Mouse (Mus musculus) thymus, adult 2 months (tissue): ENCODE results near the gene Cdk14. TPM values are rescaled to one million over a fixed set of nuclear protein-coding genes. Genes with fewer than 3 reads are reported as not detected.

ENCODE experiments used
- DNase-seq: peaks from one replicate; pipeline ENCODE4 v3.0.0; 2021
- H3K27ac ChIP-seq: fragments of 200-500 bp; 2 replicates; pipeline ENCODE4 v1.5.1; 2012; ENCODE audit warnings: low read length, control low read depth; ENCODE audit not compliant: control insufficient read depth, insufficient read depth
- H3K27me3 ChIP-seq: fragments of 200-500 bp; 2 replicates; pipeline ENCODE4 v1.6.1; 2012; ENCODE audit warnings: mild to moderate bottlenecking, low read length, moderate library complexity, mixed read lengths; ENCODE audit not compliant: control insufficient read depth, insufficient read depth
- H3K36me3 ChIP-seq: fragments of 200-500 bp; 2 replicates; pipeline ENCODE4 v1.6.1; 2012; ENCODE audit warnings: mild to moderate bottlenecking, low read length, moderate library complexity; ENCODE audit not compliant: control insufficient read depth, insufficient read depth
- H3K4me1 ChIP-seq: fragments of 200-500 bp; replicated peaks from 2 replicates; pipeline ENCODE4 v1.6.1; 2012; ENCODE audit warnings: low read length; ENCODE audit not compliant: control insufficient read depth, insufficient read depth
- H3K4me3 ChIP-seq: fragments of 200-500 bp; 2 replicates; pipeline ENCODE4 v1.5.1; 2012; ENCODE audit warnings: mild to moderate bottlenecking, low read length, control low read depth, moderate library complexity; ENCODE audit not compliant: control insufficient read depth, insufficient read depth
- CTCF ChIP-seq: fragments of 200-500 bp; IDR thresholded peaks from 2 replicates; pipeline ENCODE4 v1.5.1; 2012; ENCODE audit warnings: mild to moderate bottlenecking, control low read depth, low read length, moderate library complexity, borderline replicate concordance; ENCODE audit not compliant: control insufficient read depth, poor library complexity, insufficient read depth; ENCODE audit errors: extremely low read depth
- POLR2A ChIP-seq: fragments of 200-500 bp; IDR thresholded peaks from 2 replicates; pipeline ENCODE4 v1.6.1; 2012; ENCODE audit warnings: mild to moderate bottlenecking, low read length, control low read depth, moderate library complexity; ENCODE audit not compliant: control insufficient read depth, poor library complexity, insufficient read depth; ENCODE audit errors: extremely low read depth
- WGBS: fragments of 180-500 bp; shearing (Covaris S2); methylation state at CpG from one replicate; pipeline ENCODE4 v1.1.7; 2018; 5-methylcytosine and 5-hydroxymethylcytosine counted together
- polyA plus RNA-seq: library from polyadenylated mRNA; depleted of rRNA; stranded (reverse); fragments of >200 nt; gene quantifications from 2 replicates; pipeline ENCODE4 v1.2.3, GENCODE M21; 2012

The Cdk14 gene
- polyA plus RNA-seq, 1 experiment = 0.90 TPM

DNA sequence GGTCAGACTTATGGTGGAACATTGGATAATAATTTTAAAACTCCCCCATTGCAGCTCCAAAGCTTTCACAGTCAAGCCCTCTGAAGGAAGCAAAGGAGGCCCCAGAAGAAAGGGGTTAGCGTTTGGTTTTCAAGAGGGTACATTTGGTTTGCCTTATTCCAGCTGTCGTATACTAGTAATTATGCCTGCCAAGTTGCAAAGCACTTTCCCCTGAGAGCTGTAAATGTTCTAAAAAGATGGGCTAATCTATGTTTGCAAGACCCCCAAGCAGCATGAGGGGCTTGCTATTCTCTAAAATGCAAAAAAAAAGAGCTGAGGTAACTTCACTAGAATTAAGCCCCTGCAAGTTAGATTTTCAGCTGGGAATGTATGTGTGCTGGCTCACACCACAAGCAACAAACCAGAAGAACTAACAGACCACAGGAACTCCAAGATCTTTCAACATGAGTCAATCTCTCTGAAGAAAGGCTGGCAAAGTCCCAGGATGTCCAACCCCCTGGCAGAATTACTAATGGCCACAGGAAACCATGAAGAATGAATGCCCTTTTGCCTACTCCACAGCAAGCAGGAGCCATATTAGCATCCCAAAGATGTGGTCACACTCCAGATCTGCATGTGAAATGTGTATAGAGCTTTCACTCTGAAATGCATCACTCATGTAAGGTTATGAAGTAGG, 99.5 kb downstream of the Cdk14 start:
- no peaks in the 10 kb centered on the region for H3K4me1 ChIP-seq
- TF ChIP-seq POLR2A (no peak), CTCF (no peak)
- 71% methylated on average over 2 of the region's 2 CpGs for whole genome bisulfite sequencing
- H3K36me3 ChIP-seq = no peaks in the 10 kb centered on the region
- H3K4me3 ChIP-seq = no peak overlapping the region
- DNase-seq = no peak
- H3K27ac ChIP-seq = no peak overlapping the region
- no peaks in the 10 kb centered on the region for H3K27me3 ChIP-seq

DNA sequence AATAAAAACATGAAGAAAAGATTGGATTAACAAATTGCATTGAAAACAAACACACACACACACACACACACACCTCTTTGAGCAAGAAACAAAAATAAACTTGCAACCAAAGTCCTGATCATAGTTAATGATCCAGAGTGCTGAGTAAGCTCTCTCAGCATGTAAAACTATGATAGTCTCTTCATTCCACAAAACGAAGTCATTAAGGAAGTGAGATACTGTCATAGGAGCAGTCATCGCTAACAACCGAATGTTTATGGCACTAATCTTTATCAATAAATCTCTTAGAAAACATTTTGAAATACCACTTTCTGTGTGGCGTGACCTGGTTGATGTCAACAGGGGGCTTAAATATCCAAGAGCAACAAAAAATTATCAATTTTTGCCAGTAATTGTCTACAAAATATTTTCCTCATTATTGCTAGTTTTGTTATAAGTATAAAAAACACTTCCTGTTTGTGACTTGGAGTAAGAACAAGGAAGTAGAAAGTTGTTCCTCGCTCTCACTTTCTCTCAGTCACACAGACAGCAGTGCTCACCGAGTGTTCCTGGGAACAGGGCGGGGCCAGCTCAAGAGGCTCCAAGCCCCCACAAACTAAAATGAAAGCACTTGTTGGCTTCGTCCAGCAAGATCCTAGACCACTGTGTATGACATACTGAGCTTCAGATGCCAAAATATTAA, 100.1 kb downstream of the Cdk14 start:
- Histone ChIP-seq H3K27me3 (no peaks in the 10 kb centered on the region), H3K27ac (no peak overlapping the region), H3K4me1 (no peaks in the 10 kb centered on the region), H3K4me3 (no peak overlapping the region), H3K36me3 (no peaks in the 10 kb centered on the region)
- no peak for TF ChIP-seq POLR2A
- no peak for DNase-seq
- 61% methylated on average over 8 of the region's 8 CpGs for WGBS

DNA sequence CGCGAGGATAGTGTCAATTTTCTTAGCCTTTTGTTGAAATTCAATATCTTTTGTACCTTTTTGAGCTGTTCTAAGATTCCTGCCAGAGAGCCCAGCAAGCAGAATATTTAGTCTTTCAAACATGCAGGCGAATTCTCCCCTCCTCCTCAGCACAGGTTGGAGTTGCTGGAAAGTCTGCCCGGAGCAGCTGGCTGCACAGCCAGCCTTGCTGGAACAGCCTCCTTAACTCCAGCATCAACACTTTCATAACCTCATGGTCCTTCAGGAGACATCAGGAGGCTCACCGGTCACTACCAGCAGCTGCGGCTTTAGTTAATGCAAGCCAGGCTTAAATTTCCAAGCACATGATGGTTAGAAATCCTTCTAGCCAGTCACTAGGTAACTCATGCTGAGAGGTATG, 105.8 kb downstream of the Cdk14 start:
- no peak for DNase-seq
- Histone ChIP-seq H3K4me1 (no peaks in the 10 kb centered on the region), H3K27me3 (no peaks in the 10 kb centered on the region), H3K4me3 (no peak overlapping the region), H3K36me3 (no peaks in the 10 kb centered on the region), H3K27ac (no peak overlapping the region)
- TF ChIP-seq POLR2A (no peak), CTCF (no peak)
- 93% methylated on average over 6 of the region's 6 CpGs for WGBS

DNA sequence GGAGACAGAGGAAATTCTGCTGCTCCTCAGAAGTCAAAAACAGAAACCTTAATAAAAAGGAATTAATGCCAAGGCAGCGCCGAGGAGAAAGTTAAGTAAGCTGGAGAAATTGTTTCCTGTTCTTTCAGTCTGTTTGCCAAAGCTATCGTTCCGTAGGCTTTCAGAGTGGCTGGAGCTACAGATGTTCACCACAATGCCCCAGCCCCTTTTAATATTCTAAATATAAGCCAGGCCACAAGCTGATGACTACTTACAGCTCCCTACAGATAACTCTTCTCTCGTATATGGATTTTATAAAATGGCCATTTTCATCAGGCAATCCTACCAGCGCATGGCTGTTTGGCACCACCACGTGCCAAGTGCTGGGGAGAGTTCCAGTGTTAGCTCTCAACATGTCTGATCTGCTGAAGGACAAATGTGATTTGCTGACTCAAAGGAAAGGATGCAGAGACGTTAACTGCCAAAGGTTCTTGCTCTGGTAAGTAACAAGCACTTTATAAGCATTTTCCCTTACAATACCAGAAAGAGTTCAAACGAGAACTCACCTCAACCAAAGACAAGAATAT, 106.8 kb downstream of the Cdk14 start:
- no peak for TF ChIP-seq POLR2A
- TF ChIP-seq CTCF = no peak
- Histone ChIP-seq H3K27me3 (no peaks in the 10 kb centered on the region), H3K4me1 (no peaks in the 10 kb centered on the region), H3K27ac (no peak overlapping the region), H3K36me3 (no peaks in the 10 kb centered on the region), H3K4me3 (no peak overlapping the region)
- 91% methylated on average over 9 of the region's 9 CpGs for WGBS
- no peak for DNase-seq

DNA sequence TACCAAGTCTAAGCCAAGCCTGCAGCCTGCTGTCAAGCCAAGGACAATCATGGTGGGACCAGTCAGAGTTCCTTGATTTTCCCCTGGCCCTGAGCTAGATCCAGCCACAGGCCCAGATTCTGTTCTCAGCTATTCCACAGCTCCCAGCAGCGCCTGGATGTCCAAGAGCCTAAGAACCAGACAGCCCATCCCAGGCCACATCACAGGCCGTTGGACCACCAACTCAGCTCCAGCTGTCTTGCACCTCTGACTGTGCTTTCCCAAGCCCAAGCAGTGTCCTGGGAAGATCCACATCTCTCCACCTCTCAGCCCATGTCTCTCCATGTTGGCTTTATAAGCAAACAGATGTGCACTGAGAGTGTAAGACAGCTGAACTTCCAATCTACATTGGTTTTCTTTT, 114.8 kb downstream of the Cdk14 start:
- H3K27me3 ChIP-seq = no peaks in the 10 kb centered on the region
- DNase-seq = no peak
- 92% methylated on average over 2 of the region's 2 CpGs for WGBS
- H3K36me3 ChIP-seq = no peaks in the 10 kb centered on the region
- H3K27ac ChIP-seq = no peak overlapping the region
- TF ChIP-seq CTCF (no peak), POLR2A (no peak)
- no peaks in the 10 kb centered on the region for H3K4me1 ChIP-seq
- H3K4me3 ChIP-seq = no peak overlapping the region

DNA sequence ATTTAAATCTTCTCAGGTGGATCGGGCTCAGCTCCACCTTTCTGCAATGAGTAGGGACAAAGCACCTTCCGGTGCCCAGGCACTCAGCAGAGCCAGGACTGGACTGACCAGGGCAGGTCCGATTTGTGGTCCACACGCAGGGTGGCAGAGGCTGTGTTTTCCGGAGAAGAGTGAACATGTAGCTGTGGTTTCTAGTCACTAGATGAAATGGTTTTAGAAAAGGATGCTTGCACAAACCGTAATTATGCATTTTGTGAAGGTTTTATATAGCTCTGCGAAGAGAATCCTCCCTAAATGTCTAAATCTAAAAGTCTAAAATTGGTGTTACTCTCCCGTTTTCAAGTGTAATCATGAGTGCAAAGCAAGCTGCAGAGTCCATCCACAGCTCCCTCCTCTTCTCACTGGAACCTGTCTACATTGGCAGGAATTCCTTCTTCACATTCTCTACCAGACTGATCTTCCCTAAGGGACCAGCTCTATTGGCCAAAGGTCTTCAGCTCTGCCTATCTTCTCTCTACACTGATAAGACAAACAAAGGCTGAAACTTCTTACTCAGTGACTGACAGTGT, 116.9 kb downstream of the Cdk14 start:
- H3K4me1 ChIP-seq = no peaks in the 10 kb centered on the region
- TF ChIP-seq CTCF = no peak
- TF ChIP-seq POLR2A = no peak
- H3K36me3 ChIP-seq = no peaks in the 10 kb centered on the region
- WGBS = 94% methylated on average over 8 of the region's 8 CpGs
- H3K4me3 ChIP-seq = no peak overlapping the region
- no peak overlapping the region for H3K27ac ChIP-seq
- DNase-seq = no peak
- no peaks in the 10 kb centered on the region for H3K27me3 ChIP-seq
